Mouse (Mus musculus) fat pad, adult 2 months (tissue): ENCODE measurements around the gene Pld1.
A peak's percentile ranks its signal among the peaks of the same experiment; 100 is the strongest.

ENCODE experiments used
- DNase-seq: peaks from one replicate; pipeline ENCODE4 v3.0.0-alpha.2; 2011; ENCODE audit warnings: low read depth, low spot score; ENCODE audit errors: extremely low read depth

Pld1 gene

DNA sequence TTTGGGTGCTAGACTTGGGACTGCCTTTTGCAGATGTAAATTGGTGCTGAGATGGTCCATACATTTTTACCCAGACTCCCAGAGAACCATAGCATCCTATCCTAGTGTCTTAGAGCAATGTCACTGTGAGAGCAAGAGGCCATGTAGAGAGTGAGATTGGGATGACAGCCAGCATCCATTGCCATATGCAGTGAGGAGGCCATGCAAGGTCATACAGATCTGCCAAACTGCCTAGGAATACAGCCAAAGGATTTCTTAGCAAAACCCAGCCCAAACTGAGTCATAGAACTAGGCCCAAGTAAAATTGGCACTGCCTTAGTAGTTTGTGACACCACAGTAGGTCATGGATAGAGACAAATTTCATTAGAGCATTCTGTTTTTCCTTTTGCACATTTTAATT lies 206.2 kb downstream of the Pld1 start:
- peak; percentile 73 for DNase-seq

DNA sequence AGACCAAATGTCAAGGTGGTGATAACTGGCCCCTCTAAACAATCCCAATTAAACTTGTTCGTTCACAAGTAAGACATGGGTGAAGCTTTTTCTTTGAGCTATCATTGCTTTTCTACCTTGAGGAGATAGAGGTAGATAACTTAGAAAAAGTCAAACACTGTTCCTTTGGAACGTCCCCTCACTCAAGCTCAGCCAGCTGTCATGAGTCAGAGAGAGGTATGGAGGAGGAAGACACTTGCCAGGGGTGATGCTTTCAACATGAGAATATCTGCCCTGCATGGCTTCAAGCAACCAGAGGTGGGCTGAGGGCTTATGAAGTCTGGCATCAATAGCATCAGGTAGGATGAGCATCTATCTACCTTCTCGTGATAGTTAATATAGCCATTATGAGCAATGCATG lies 207.0 kb downstream of the Pld1 start:
- no peak for DNase-seq

DNA sequence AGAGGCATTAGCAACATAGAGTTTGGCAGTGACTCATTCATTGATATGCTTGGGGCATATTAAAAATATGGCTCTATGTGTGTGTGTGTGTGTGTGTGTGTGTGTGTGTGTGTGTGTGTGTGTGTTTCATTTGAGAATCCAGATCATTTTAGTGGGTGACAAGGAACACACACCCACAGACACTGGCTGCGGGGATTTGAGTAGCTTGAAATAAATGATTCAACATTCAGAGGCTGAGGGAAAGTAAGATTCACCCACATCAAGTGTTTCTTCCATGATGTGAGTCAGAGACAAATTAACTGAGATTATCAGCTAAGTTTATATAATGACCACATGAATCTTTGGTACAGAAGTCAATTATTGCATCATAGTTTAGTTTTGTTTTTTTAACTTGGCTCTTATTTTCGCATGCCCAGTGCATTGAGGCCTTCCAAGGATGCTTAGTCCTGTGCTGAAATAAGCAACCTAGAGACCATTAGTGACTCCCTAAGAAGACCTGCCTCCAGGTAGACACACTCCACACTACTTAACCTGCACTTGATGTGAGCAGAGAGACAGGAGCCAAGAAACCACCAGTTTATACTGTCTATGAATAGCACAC lies 211.3 kb downstream of the Pld1 start:
- no peak for DNase-seq

DNA sequence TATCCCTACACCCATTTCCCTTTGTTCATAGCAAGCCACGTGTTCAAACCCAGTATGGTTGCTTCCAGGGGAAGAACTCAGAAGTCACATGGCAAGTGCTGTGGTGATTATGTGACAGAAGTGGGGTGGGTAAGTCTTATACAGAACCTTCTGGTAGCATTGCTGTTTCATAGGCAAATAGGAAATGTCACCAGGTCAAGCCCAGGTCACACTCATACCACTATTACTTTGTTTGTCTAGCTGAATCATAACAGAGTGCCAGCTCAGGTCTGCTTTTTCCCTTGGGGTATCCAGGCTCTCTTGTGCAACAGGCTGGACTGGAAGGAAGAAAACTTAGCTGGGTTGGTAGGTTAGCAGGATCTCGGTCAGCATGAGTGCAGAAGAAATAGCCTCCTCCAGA lies 219.5 kb downstream of the Pld1 start:
- DNase-seq = no peak

DNA sequence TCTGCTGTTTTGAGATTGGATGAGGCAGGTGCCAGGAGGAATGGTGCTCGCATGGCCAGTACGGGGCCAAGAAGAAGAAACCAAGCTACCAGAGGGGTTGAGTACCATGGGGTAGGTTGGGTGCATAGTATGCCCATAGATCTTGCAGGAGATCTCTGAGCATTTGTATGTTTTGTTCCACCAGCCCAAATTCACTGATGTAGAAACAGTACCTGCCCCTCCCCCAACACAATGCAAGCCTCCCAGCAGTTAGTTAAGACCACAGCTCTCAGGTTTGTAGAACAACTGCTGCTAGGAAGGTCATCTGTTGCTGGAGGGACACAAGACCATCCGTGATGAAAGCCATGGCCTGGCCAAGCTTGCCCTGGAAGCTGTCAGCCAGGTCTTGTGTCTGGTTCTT lies 220.4 kb downstream of the Pld1 start:
- no peak for DNase-seq

DNA sequence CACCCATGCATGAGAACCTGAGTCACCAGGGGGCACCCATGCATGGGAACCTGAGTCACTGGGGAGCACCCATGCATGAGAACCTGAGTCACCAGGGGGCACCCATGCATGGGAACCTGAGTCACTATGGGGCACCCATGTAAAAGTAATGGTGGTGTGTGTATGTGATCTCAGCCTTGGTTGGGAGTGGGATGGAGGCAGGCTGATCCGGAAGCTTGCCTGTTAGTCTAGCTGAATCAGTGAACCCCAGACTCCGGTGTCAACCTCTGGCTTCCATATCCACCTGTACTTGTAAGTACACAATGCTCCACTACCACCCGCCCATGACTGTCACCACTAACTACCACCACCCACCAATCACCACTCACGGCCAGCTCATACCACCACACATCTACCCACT lies 223.9 kb downstream of the Pld1 start:
- DNase-seq = no peak

DNA sequence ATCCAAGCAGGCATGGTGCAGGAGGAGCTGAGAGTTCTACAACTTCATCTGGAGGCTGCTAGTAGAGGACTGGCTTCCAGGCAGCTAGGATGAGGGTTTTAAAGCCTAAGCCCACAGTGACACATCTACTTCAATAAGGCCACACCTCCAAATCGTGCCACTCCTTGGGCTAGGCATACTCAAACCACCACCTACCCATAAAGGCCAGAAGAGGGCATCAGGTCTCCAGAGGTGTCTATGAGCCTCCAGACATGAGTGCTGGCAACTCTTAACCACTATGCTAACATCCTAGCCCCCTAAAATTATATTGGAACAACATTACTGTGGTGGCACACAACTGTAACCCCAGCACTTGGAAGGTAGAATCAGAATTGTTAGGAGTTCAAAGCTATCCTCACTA lies 226.2 kb downstream of the Pld1 start:
- no peak for DNase-seq

DNA sequence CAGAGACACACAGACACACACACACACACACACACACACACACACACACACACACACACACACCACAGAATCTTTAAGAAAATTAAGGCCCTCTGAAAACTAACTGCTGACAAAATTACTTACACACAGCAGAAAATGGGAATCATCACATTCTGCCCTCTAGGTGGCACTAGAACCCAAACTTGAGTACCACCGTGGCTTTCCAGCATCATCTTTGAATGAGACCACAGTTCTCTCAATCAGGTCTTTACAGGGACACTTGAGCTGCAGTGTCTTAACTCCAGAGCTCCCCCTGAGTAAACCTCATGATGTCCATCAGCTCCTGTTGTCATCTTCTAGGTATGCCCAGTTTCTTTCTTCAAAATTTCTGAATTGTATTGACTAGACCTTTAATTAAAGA lies 227.1 kb downstream of the Pld1 start:
- DNase-seq = no peak

DNA sequence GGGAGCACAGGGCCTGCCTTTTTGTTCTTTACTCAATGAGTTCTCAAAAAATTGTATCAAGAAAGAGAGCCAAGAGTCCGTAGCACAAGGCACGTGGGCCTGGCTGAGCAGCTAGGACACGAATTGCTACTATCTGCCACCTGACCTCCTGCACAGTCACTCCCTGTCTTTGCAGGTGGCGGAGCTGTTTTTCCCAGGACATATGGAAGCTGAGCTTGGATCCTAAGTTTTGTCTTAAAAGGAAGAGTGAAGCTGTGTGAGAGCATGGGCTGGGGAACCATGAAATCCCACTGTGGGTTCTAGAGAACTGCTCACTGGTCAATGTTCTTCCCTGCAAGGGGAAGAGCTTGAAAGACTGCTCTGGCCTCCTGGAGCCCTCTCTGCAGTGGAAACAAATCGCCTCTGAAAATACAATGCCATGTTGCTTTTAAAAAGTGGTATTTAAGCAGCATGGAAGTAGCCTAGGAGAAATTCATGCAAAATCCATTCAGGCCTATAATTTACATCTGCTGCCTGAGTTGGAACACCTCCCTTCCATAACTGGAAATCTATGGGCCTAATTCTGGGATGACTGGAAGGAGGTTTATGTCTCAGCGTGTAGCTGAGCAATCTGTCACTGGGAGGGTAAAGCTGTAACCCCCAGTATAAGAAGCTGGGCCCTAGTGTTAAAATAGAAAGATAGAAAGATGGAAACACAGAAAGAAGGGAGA lies 229.5 kb downstream of the Pld1 start:
- DNase-seq = no peak

DNA sequence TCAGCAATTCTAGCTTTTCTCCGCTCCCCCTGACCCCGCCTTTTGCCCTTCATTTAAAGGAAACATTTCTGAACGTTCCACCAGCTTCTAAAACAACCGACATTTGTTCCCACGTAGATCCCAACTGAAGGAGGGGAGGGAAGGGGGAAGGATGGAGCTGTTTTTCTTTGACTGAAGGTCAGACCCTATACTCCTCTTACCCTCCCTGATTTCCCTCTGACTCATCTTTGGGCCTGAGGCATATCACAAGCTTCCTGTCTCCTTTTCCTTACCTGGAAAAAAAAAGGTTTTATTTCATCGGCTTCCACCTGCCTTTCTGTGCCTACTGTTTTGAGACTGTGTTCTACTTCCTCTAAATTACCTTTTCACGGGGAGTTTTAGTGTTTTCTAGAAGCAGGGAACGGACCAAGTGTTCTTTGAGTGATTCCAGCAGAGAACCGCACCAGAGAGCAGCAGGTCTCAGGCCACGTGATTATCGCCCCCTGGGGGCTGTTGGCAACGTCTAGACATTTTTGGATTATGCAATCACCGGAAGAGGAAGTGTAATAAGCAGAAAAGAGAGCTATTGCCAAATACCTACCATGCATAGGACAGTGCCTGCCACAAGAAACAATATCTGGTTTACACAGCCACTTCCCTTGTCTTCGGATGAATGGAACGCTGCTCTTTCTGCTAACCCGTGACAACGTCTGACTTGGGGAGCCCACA lies 232.6 kb downstream of the Pld1 start:
- no peak for DNase-seq

DNA sequence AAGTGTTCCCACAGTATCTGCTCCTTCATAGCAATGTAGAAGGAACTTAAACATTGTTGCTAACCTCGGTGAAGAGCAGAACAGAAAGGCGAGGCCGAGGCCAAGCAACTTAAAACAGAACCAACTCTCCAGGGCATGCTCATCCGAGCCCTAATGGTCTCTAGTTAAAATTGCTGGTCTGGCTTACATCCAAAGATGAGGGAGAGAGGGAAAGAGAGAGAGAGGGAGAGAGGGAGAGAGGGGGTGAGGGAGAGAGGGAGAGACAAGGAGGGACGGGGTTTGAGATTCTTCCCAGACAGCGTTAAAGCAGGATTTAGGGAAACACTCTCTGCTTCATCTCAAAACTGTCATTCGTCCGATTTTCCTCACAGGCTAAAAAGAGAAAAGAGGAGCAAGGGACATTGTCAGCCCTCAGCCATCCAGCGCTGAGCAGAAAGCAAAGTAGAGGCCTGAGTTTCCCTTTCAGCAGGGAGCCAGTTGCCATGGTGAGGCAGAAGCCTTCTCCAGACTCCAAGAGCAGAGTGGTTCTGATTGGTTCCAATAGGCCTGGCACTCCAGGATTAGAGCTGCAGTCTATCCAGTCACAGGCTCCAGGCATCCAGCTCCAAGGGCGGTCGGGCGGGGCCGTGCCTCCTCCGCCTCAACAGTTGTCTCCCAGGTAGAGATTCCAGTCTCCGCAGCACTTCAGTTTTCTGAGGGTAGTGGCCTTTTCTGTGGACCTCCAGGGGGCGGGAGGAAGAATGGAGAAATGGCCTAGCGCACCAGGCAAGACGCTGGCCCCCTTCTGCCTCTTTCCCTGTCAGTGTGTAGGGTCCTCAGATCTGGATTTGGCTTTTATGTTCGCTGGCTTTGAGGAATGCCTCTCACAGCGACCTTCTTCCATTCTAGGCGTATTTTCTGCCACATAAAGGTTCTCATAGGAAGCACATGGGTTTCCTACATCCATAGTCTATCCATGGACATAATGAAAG lies 237.8 kb downstream of the Pld1 start:
- DNase-seq = no peak

DNA sequence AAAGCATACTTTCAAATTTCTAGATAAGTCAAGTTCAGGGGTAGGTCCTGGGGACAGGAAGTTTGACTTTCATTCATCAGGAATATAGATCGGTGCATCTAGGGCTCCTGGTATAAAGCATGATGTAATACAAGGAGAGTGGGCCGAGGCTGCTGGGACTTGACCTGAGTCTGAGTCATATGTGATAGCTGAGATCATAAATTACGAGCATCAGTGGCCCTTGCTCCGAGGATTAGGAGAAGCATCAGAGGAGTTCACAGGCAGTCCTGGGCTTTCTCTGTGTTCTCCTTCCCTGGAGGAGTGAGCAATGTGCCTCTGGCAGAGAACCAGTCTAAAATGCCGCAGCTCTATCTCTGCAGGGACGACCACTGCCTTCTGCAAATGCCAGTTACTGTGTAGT lies 239.8 kb downstream of the Pld1 start:
- no peak for DNase-seq
